Mouse (Mus musculus) liver, embryonic 14.5 days (tissue): ENCODE results near the gene Sike1. TPM values are rescaled to one million over a fixed set of nuclear protein-coding genes. Genes with fewer than 3 reads are reported as not detected.

Experiments used
- ATAC-seq: fragments of 200-750 bp; cut with Nextera tagmentation; 2 replicates; pipeline ENCODE4 v1.8.0; 2017; ENCODE audit warnings: moderate number of reproducible peaks, mild to moderate bottlenecking, moderate library complexity; ENCODE audit not compliant: insufficient read depth
- DNase-seq, 3 experiments: peaks; one replicate each; pipeline ENCODE4 v3.0.0-alpha.2; 2012 to 2013; ENCODE audit warnings: low read depth in 3 of 3, low spot score in 3 of 3
- H3K27ac ChIP-seq: fragments of 300-500 bp; sonication (generic); 2 replicates; pipeline ENCODE4 v1.5.1; 2014; ENCODE audit warnings: moderate library complexity, mild to moderate bottlenecking, control low read depth, inconsistent platforms
- H3K27me3 ChIP-seq: fragments of 300-500 bp; sonication (generic); 2 replicates; pipeline ENCODE4 v1.6.1; 2014; ENCODE audit warnings: mild to moderate bottlenecking, low read length, moderate library complexity; ENCODE audit not compliant: control insufficient read depth, insufficient read depth
- H3K36me3 ChIP-seq: fragments of 300-500 bp; sonication (generic); replicated peaks from 2 replicates; pipeline ENCODE4 v1.6.1; 2014; ENCODE audit warnings: low read depth; ENCODE audit not compliant: control insufficient read depth, insufficient read depth
- H3K4me1 ChIP-seq, 2 experiments: fragments of 200-500 bp in 1 of 2; fragments of 300-500 bp in 1 of 2; sonication (generic) in 1 of 2; replicated peaks; 2 replicates each; pipeline ENCODE4 v1.6.1; 2012 to 2014; ENCODE audit warnings: antibody characterized with exemption in 1 of 2, inconsistent platforms in 1 of 2, low read length in 1 of 2; ENCODE audit not compliant: control insufficient read depth in 2 of 2, insufficient read depth in 2 of 2
- H3K4me2 ChIP-seq: fragments of 300-500 bp; sonication (generic); 2 replicates; pipeline ENCODE4 v1.6.1; 2014; ENCODE audit warnings: low read depth, mild to moderate bottlenecking, control low read depth, moderate library complexity
- H3K4me3 ChIP-seq, 2 experiments: fragments of 200-500 bp in 1 of 2; fragments of 300-500 bp in 1 of 2; sonication (generic) in 1 of 2; 2 replicates each; pipeline ENCODE4 v1.5.1; 2012 to 2014; ENCODE audit warnings: low read depth in 2 of 2, low read length in 2 of 2, mild to moderate bottlenecking in 2 of 2, control low read depth in 1 of 2, inconsistent platforms in 1 of 2, moderate library complexity in 1 of 2; ENCODE audit not compliant: insufficient read depth in 1 of 2
- H3K9ac ChIP-seq: fragments of 300-500 bp; sonication (generic); replicated peaks from 2 replicates; pipeline ENCODE4 v1.6.1; 2014; ENCODE audit warnings: mild to moderate bottlenecking, control low read depth, moderate library complexity
- H3K9me3 ChIP-seq: fragments of 300-500 bp; sonication (generic); 2 replicates; pipeline ENCODE4 v1.6.1; 2016; ENCODE audit warnings: low read length, mixed read lengths; ENCODE audit not compliant: control insufficient read depth
- CTCF ChIP-seq: IDR thresholded peaks from 2 replicates; pipeline ENCODE4 v1.5.1; 2016; ENCODE audit warnings: antibody characterized with exemption, low read depth, control low read depth
- EP300 ChIP-seq: IDR thresholded peaks from 2 replicates; pipeline ENCODE4 v1.6.1; 2016; ENCODE audit warnings: antibody characterized with exemption, low read depth
- WGBS: fragments of 180-500 bp; shearing (Covaris S2); extraction: QIAGEN DNeasy Blood & Tissue Kit; methylation state at CpG from one replicate; pipeline ENCODE4 v1.1.7; 2014; ENCODE audit not compliant: insufficient replicate concordance; 5-methylcytosine and 5-hydroxymethylcytosine counted together
- polyA plus RNA-seq, 2 experiments: library from polyadenylated mRNA; depleted of rRNA in 1 of 2; stranded (reverse) in 1 of 2; unstranded in 1 of 2; fragments of >200 nt; fragmentation: Nextera tagmentation in 1 of 2; extraction: Ambion mirVana in 1 of 2; gene quantifications; 2 replicates each; pipeline versions ENCODE4 v1.2.1 to v1.2.3; 2012 to 2014

The Sike1 gene
- polyA plus RNA-seq, 2 experiments, result 5.6 to 16.8 TPM

- ATAC-seq (peak; percentile 91), DNase-seq (peak; percentile 94 to 96 (median 94))
- TF ChIP-seq CTCF (peak; percentile 28; the same call in 1 of the 2 replicates), EP300 (peak; percentile 46; the same call in 1 of the 2 replicates)
- H3K27ac ChIP-seq, result peak within 1 kb of the TSS; percentile 77
- peak within 1 kb of the TSS; percentile 90 to 92 for H3K4me3 ChIP-seq
- H3K4me2 ChIP-seq, result peak within 1 kb of the TSS; percentile 94
- no peaks in the 10 kb centered on the region for H3K9me3 ChIP-seq
- WGBS, result under 1% methylated on average over 55 of the region's 55 CpGs
- no peaks in the 10 kb centered on the region for H3K36me3 ChIP-seq
- no peaks in the 10 kb centered on the region for H3K27me3 ChIP-seq
- peaks cover 6 to 9% of the 10 kb centered on the region in 2 experiments for H3K4me1 ChIP-seq
- peak within 1 kb of the TSS; percentile 93 for H3K9ac ChIP-seq
Observed at GRCm38 (mm10) chr3:103020249-103020942, 24.9 kb downstream of the Sike1 start, which contains the start of gene Csde1. Csde1 (plus strand) TSS chr3:103020426.

- no peaks in the 10 kb centered on the region for H3K9me3 ChIP-seq
- H3K4me3 ChIP-seq, result peak overlapping the region; percentile 90 to 92
- TF ChIP-seq CTCF (no peak), EP300 (no peak)
- peak; percentile 89 for ATAC-seq
- peak; percentile 77 to 79 (median 77) for DNase-seq
- peak overlapping the region; percentile 77 for H3K27ac ChIP-seq
- no peaks in the 10 kb centered on the region for H3K27me3 ChIP-seq
- H3K4me2 ChIP-seq, result peak overlapping the region; percentile 94
- H3K4me1 ChIP-seq, result peaks cover 6 to 9% of the 10 kb centered on the region in 2 experiments
- no peaks in the 10 kb centered on the region for H3K36me3 ChIP-seq
- peak overlapping the region; percentile 93 for H3K9ac ChIP-seq
- under 1% methylated on average over 36 of the region's 37 CpGs for WGBS
Observed at GRCm38 (mm10) chr3:103020943-103021638, 25.6 kb downstream of the Sike1 start.

- DNase-seq, result peak; percentile 3 to 20 (median 13)
- H3K27me3 ChIP-seq, result no peaks in the 10 kb centered on the region
- H3K27ac ChIP-seq, result no peak overlapping the region
- H3K36me3 ChIP-seq, result peaks cover 26% of the 10 kb centered on the region
- no peak overlapping the region for H3K9ac ChIP-seq
- TF ChIP-seq EP300 (no peak), CTCF (peak; percentile 62)
- 65% methylated on average over 1 of the region's 1 CpGs for WGBS
- no peak for ATAC-seq
- no peaks in the 10 kb centered on the region for H3K9me3 ChIP-seq
- H3K4me1 ChIP-seq, result peaks cover 6% of the 10 kb centered on the region in 2 experiments
- no peak overlapping the region for H3K4me2 ChIP-seq
- no peak overlapping the region for H3K4me3 ChIP-seq
Observed at GRCm38 (mm10) chr3:103026174-103026573, 30.7 kb downstream of the Sike1 start.

GRCm38 (mm10) chr3:103040285-103040684 lies 44.8 kb downstream of the Sike1 start:
- Histone ChIP-seq H3K4me3 (no peak overlapping the region), H3K4me2 (no peak overlapping the region), H3K27me3 (no peaks in the 10 kb centered on the region), H3K9me3 (no peaks in the 10 kb centered on the region), H3K9ac (no peak overlapping the region), H3K27ac (no peak overlapping the region), H3K4me1 (no peaks in the 10 kb centered on the region), H3K36me3 (peaks cover 51% of the 10 kb centered on the region)
- ATAC-seq, result no peak
- WGBS, result 82% methylated on average over 6 of the region's 6 CpGs
- DNase-seq, result no peak
- TF ChIP-seq EP300, result no peak
- TF ChIP-seq CTCF, result no peak

GRCm38 (mm10) chr3:103040861-103041379 lies 45.4 kb downstream of the Sike1 start:
- DNase-seq, result no peak
- H3K4me1 ChIP-seq, result no peaks in the 10 kb centered on the region
- 77% methylated on average over 1 of the region's 1 CpGs for WGBS
- ATAC-seq, result no peak
- H3K4me3 ChIP-seq, result no peak overlapping the region
- H3K9me3 ChIP-seq, result no peaks in the 10 kb centered on the region
- no peak for TF ChIP-seq CTCF
- no peak for TF ChIP-seq EP300
- H3K27me3 ChIP-seq, result no peaks in the 10 kb centered on the region
- H3K9ac ChIP-seq, result no peak overlapping the region
- H3K4me2 ChIP-seq, result no peak overlapping the region
- peaks cover 56% of the 10 kb centered on the region for H3K36me3 ChIP-seq
- H3K27ac ChIP-seq, result no peak overlapping the region
